Comparison of ENCODE assay signal across 18 mouse cellular contexts in the genomic region with DNA sequence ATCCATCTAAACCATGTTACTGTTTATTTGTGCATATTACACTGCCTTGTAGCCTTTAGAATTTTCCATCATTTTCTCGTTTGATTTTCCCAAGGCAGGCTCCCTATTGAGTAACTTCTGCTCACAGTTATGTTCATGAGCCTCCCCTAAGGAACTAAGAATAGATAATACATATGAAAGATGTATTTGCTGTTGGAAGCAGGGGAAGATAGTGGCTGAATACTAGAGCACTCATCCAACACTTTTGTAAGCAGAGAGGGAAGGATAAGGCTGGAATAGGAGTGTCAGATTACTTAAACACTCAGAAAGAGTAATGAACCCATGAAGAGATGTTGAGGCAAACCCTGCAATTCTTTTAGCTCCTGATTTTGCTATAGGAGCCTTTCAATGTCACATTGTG.
DNase-seq lines count a peak whose midpoint lies in the region; ATAC-seq lines count a peak whose summit lies in the region.
"Had no signal": no experiment of that assay in that cellular context is flagged by ENCODE, and none has a peak within 500 bp of the region (broad histone marks: within the 10 kb centered on the region; RNA-seq: fewer than 3 reads in every experiment).

No protein-coding gene starts in this region.

- DNase-seq in cerebellum, adult 18-20 months = no peak
- no peak for DNase-seq in frontal cortex, postnatal 36 days (ENCODE audit: low spot score in 2 of 2)
- DNase-seq: adrenal gland, adult 2 months; adrenal gland, adult 8-10 months; adrenal gland, postnatal 10 days; adrenal gland, postnatal 14 days; adrenal gland, postnatal 25 days; adrenal gland, postnatal 36 days; B cell, adult 2 months; cerebellum, adult 11 months; cerebellum, adult 11-12 months; cerebellum, adult 2 months; cerebellum, adult 8-10 months had no signal

- peak; percentile 75 for ATAC-seq in cerebellum, adult (ENCODE audit: insufficient number of reproducible peaks, low FRiP score, low TSS enrichment)
- ATAC-seq in frontal cortex, adult (ENCODE audit: low TSS enrichment) = peak; percentile 78
- ATAC-seq: activated CD4-positive, CD25-positive, alpha-beta regulatory T cell, adult 4 months; CD4-positive, CD25-positive, alpha-beta regulatory T cell, adult 4 months; Patski had no signal
